Mouse (Mus musculus) myocyte (in vitro differentiated cells): ENCODE measurements around the gene Vmn2r88.

ENCODE experiments used
- E2F4 ChIP-seq: IDR thresholded peaks from one replicate; pipeline ENCODE4 v1.6.1; 2011; ENCODE audit warnings: mild to moderate bottlenecking, control low read depth, moderate library complexity; ENCODE audit not compliant: insufficient read depth
- MAX ChIP-seq: IDR thresholded peaks from one replicate; pipeline ENCODE4 v1.6.1; 2011; ENCODE audit warnings: low read depth, mild to moderate bottlenecking, control low read depth
- MYOD1 ChIP-seq, 3 experiments: IDR thresholded peaks; one replicate each; pipeline ENCODE4 v1.6.1; 2011; ENCODE audit warnings: control low read depth in 2 of 3, low read depth in 2 of 3, mild to moderate bottlenecking in 2 of 3, moderate library complexity in 1 of 3; ENCODE audit not compliant: insufficient read length in 2 of 3, control insufficient read depth in 1 of 3
- MYOG ChIP-seq, 3 experiments: IDR thresholded peaks; one replicate each; pipeline ENCODE4 v1.6.1; 2011; ENCODE audit warnings: control low read depth in 2 of 3, low read depth in 2 of 3, mild to moderate bottlenecking in 2 of 3; ENCODE audit not compliant: insufficient read length in 2 of 3, control insufficient read depth in 1 of 3, insufficient read depth in 1 of 3
- POLR2A ChIP-seq: IDR thresholded peaks from one replicate; pipeline ENCODE4 v1.6.1; 2011; ENCODE audit warnings: low read depth, mild to moderate bottlenecking, control low read depth, moderate library complexity; ENCODE audit not compliant: insufficient read length
- POLR2AphosphoS2 ChIP-seq: IDR thresholded peaks from one replicate; pipeline ENCODE4 v1.6.1; 2011; ENCODE audit warnings: low read depth, control low read depth; ENCODE audit not compliant: insufficient read length
- TCF12 ChIP-seq: IDR thresholded peaks from one replicate; pipeline ENCODE4 v1.6.1; 2011; ENCODE audit warnings: mild to moderate bottlenecking, control low read depth; ENCODE audit not compliant: poor library complexity, insufficient read depth, severe bottlenecking
- USF1 ChIP-seq: IDR thresholded peaks from one replicate; pipeline ENCODE4 v1.6.1; 2011; ENCODE audit warnings: low read depth, mild to moderate bottlenecking, control low read depth, moderate library complexity

DNA sequence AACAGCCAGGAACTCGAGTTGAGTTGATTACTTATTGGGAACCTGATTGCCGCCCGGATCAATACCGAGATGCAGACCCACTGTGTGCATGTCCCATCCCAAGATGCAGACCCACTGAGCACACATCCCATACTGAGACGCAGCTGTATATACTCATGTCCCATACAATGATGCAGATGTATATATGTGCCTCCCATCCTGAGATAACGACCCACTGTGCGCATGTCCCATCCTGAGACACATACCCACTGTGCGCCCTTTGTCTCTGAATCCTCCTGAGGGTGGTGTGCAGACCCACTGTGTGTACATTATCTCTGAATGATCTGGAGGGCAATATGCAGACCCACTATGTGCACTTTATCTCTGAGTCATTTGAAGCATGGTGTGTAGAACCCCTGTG is 22.9 kb upstream of the Vmn2r88 start:
- TF ChIP-seq TCF12 (no peak), MYOG (IDR thresholded peaks at IDR 0.05; ENCODE audit: control insufficient read depth in 1 of 3, insufficient read depth in 1 of 3, insufficient read length in 2 of 3, low read depth in 2 of 3) (no peak), E2F4 (no peak), POLR2A (no peak), USF1 (no peak), MYOD1 (IDR thresholded peaks at IDR 0.05; ENCODE audit: control insufficient read depth in 1 of 3, insufficient read length in 2 of 3, low read depth in 2 of 3) (no peak), POLR2AphosphoS2 (no peak), MAX (no peak)
